Mouse (Mus musculus): Measurements from ENCODE around the gene Rnf2. TPM values are rescaled to one million over a fixed set of nuclear protein-coding genes. Genes with fewer than 3 reads are reported as not detected.

Gene Rnf2
- polyA plus RNA-seq, 1 experiment: 140 TPM

GRCm38 (mm10) chr1:151428263-151429221 lies 72.2 kb downstream of the Rnf2 start, which contains the start of the genes Swt1 and Trmt1l:
TSS of gene Swt1 (minus strand) at chr1:151428455.
TSS of gene Trmt1l (plus strand) at chr1:151428542.
- Histone ChIP-seq H3K27me3 (ENCODE audit: control insufficient read depth, insufficient read depth, low read length, poor library complexity, severe bottlenecking) (no peaks in the 10 kb centered on the region), H3K36me3 (ENCODE audit: control insufficient read depth, insufficient read depth, low read length, poor library complexity, severe bottlenecking) (peaks cover 5% of the 10 kb centered on the region; the same call in 1 of the 2 replicates), H3K27ac (ENCODE audit: insufficient read depth, low read length) (peak within 1 kb of the TSS; percentile 94), H3K9ac (ENCODE audit: low read depth, poor library complexity, severe bottlenecking) (peak within 1 kb of the TSS; percentile 95), H3K4me1 (ENCODE audit: control insufficient read depth, insufficient read depth, low read length) (no peaks in the 10 kb centered on the region), H3K4me3 (ENCODE audit: low read depth, low read length) (peak within 1 kb of the TSS; percentile 93), H3K9me3 (replicated peaks; ENCODE audit: control insufficient read depth, insufficient read depth, low read length, poor library complexity, severe bottlenecking) (no peaks in the 10 kb centered on the region)
- peak; percentile 3; the same call in 1 of the 2 replicates for TF ChIP-seq EP300 (IDR thresholded peaks at IDR 0.05; ENCODE audit: insufficient read depth, low read depth, low read length)
- no peak for TF ChIP-seq CTCF (IDR thresholded peaks at IDR 0.05; ENCODE audit: low read depth, low read length)
- peak; percentile 87 for TF ChIP-seq POLR2A (IDR thresholded peaks at IDR 0.05; ENCODE audit: insufficient read depth, low read length)

- Histone ChIP-seq H3K4me3 (ENCODE audit: low read depth, low read length) (peak overlapping the region; percentile 91), H3K9ac (ENCODE audit: low read depth, poor library complexity, severe bottlenecking) (peak overlapping the region; percentile 95), H3K27me3 (ENCODE audit: control insufficient read depth, insufficient read depth, low read length, poor library complexity, severe bottlenecking) (no peaks in the 10 kb centered on the region), H3K36me3 (ENCODE audit: control insufficient read depth, insufficient read depth, low read length, poor library complexity, severe bottlenecking) (peaks cover 6% of the 10 kb centered on the region; the same call in 1 of the 2 replicates), H3K27ac (ENCODE audit: insufficient read depth, low read length) (peak overlapping the region; percentile 94), H3K9me3 (replicated peaks; ENCODE audit: control insufficient read depth, insufficient read depth, low read length, poor library complexity, severe bottlenecking) (no peaks in the 10 kb centered on the region), H3K4me1 (ENCODE audit: control insufficient read depth, insufficient read depth, low read length) (no peaks in the 10 kb centered on the region)
- no peak for TF ChIP-seq POLR2A (IDR thresholded peaks at IDR 0.05; ENCODE audit: insufficient read depth, low read length)
- no peak for TF ChIP-seq CTCF (IDR thresholded peaks at IDR 0.05; ENCODE audit: low read depth, low read length)
- no peak for TF ChIP-seq EP300 (IDR thresholded peaks at IDR 0.05; ENCODE audit: insufficient read depth, low read depth, low read length)
These were observed 72.9 kb downstream of the Rnf2 start for GRCm38 (mm10) chr1:151427888-151428262.

GRCm38 (mm10) chr1:151426947-151427600 lies 73.7 kb downstream of the Rnf2 start:
- Histone ChIP-seq H3K9me3 (replicated peaks; ENCODE audit: control insufficient read depth, insufficient read depth, low read length, poor library complexity, severe bottlenecking) (no peaks in the 10 kb centered on the region), H3K4me1 (ENCODE audit: control insufficient read depth, insufficient read depth, low read length) (no peaks in the 10 kb centered on the region), H3K4me3 (ENCODE audit: low read depth, low read length) (no peak overlapping the region; the same call in 1 of the 2 replicates), H3K9ac (ENCODE audit: low read depth, poor library complexity, severe bottlenecking) (peak overlapping the region; percentile 95), H3K27me3 (ENCODE audit: control insufficient read depth, insufficient read depth, low read length, poor library complexity, severe bottlenecking) (no peaks in the 10 kb centered on the region), H3K36me3 (ENCODE audit: control insufficient read depth, insufficient read depth, low read length, poor library complexity, severe bottlenecking) (peaks cover 12% of the 10 kb centered on the region), H3K27ac (ENCODE audit: insufficient read depth, low read length) (peak overlapping the region; percentile 94)
- TF ChIP-seq POLR2A (IDR thresholded peaks at IDR 0.05; ENCODE audit: insufficient read depth, low read length) (no peak), CTCF (IDR thresholded peaks at IDR 0.05; ENCODE audit: low read depth, low read length) (no peak), EP300 (IDR thresholded peaks at IDR 0.05; ENCODE audit: insufficient read depth, low read depth, low read length) (no peak)

GRCm38 (mm10) chr1:151422178-151422577 lies 78.6 kb downstream of the Rnf2 start:
- Histone ChIP-seq H3K36me3 (ENCODE audit: control insufficient read depth, insufficient read depth, low read length, poor library complexity, severe bottlenecking) (peaks cover 30% of the 10 kb centered on the region), H3K4me1 (ENCODE audit: control insufficient read depth, insufficient read depth, low read length) (no peaks in the 10 kb centered on the region), H3K4me3 (ENCODE audit: low read depth, low read length) (no peak overlapping the region), H3K27me3 (ENCODE audit: control insufficient read depth, insufficient read depth, low read length, poor library complexity, severe bottlenecking) (no peaks in the 10 kb centered on the region), H3K9ac (ENCODE audit: low read depth, poor library complexity, severe bottlenecking) (no peak overlapping the region), H3K9me3 (replicated peaks; ENCODE audit: control insufficient read depth, insufficient read depth, low read length, poor library complexity, severe bottlenecking) (no peaks in the 10 kb centered on the region), H3K27ac (ENCODE audit: insufficient read depth, low read length) (no peak overlapping the region)
- TF ChIP-seq CTCF (IDR thresholded peaks at IDR 0.05; ENCODE audit: low read depth, low read length) (no peak), EP300 (IDR thresholded peaks at IDR 0.05; ENCODE audit: insufficient read depth, low read depth, low read length) (no peak), POLR2A (IDR thresholded peaks at IDR 0.05; ENCODE audit: insufficient read depth, low read length) (no peak)

- no peaks in the 10 kb centered on the region for H3K27me3 ChIP-seq (ENCODE audit: control insufficient read depth, insufficient read depth, low read length, poor library complexity, severe bottlenecking)
- no peaks in the 10 kb centered on the region for H3K9me3 ChIP-seq (replicated peaks; ENCODE audit: control insufficient read depth, insufficient read depth, low read length, poor library complexity, severe bottlenecking)
- no peak overlapping the region for H3K4me3 ChIP-seq (ENCODE audit: low read depth, low read length)
- TF ChIP-seq CTCF (IDR thresholded peaks at IDR 0.05; ENCODE audit: low read depth, low read length) (no peak), POLR2A (IDR thresholded peaks at IDR 0.05; ENCODE audit: insufficient read depth, low read length) (no peak), EP300 (IDR thresholded peaks at IDR 0.05; ENCODE audit: insufficient read depth, low read depth, low read length) (no peak)
- no peaks in the 10 kb centered on the region for H3K4me1 ChIP-seq (ENCODE audit: control insufficient read depth, insufficient read depth, low read length)
- H3K27ac ChIP-seq (ENCODE audit: insufficient read depth, low read length): no peak overlapping the region
- no peak overlapping the region for H3K9ac ChIP-seq (ENCODE audit: low read depth, poor library complexity, severe bottlenecking)
- peaks cover 16% of the 10 kb centered on the region for H3K36me3 ChIP-seq (ENCODE audit: control insufficient read depth, insufficient read depth, low read length, poor library complexity, severe bottlenecking)
These were observed 90.9 kb downstream of the Rnf2 start for GRCm38 (mm10) chr1:151409827-151410226.

Other genes starting within 250 kb of the Rnf2 start
- 140 and 156 TPM in 2 replicates for gene Ivns1abp, start 156.5 kb downstream of the Rnf2 start, polyA plus RNA-seq (2011; ENCODE audit: insufficient read depth, insufficient read length, low read depth, missing spikeins)
- 95.9 and 109 TPM in 2 replicates for gene Swt1, start 72.5 kb downstream of the Rnf2 start, polyA plus RNA-seq (2011; ENCODE audit: insufficient read depth, insufficient read length, low read depth, missing spikeins)
- gene Trmt1l, start 72.4 kb downstream of the Rnf2 start, polyA plus RNA-seq (2011; ENCODE audit: insufficient read depth, insufficient read length, low read depth, missing spikeins): 43.3 and 47.6 TPM in 2 replicates
- 19.6 and 19.9 TPM in 2 replicates for gene Fam129a, start 70.2 kb upstream of the Rnf2 start, polyA plus RNA-seq (2011; ENCODE audit: insufficient read depth, insufficient read length, low read depth, missing spikeins)

All from ES-Bruce4 (cell line).